Mouse (Mus musculus) C2C12 (cell line): ENCODE data around the gene Klhl26. TPM values are rescaled to one million over a fixed set of nuclear protein-coding genes. Genes with fewer than 3 reads are reported as not detected.
A peak's percentile ranks its signal among the peaks of the same experiment; 100 is the strongest.

Experiments used
- H3K27me3 ChIP-seq: one replicate; pipeline ENCODE4 v1.6.1; 2011; ENCODE audit not compliant: control insufficient read depth, insufficient read depth, insufficient read length
- H3K36me3 ChIP-seq: one replicate; pipeline ENCODE4 v1.6.1; 2011; ENCODE audit not compliant: control insufficient read depth, insufficient read depth
- H3K4me3 ChIP-seq: one replicate; pipeline ENCODE4 v1.5.1; 2011; ENCODE audit warnings: mild to moderate bottlenecking, control low read depth; ENCODE audit not compliant: poor library complexity, insufficient read depth, severe bottlenecking
- H3K79me2 ChIP-seq: one replicate; pipeline ENCODE4 v1.6.1; 2011; ENCODE audit not compliant: control insufficient read depth, insufficient read depth
- H3K79me3 ChIP-seq: one replicate; pipeline ENCODE4 v1.6.1; 2011; ENCODE audit warnings: low read depth, control low read depth
- H3ac ChIP-seq: one replicate; pipeline ENCODE3; 2011; ENCODE audit warnings: low read depth; ENCODE audit not compliant: control insufficient read depth, insufficient read length
- CEBPB ChIP-seq: IDR thresholded peaks from one replicate; pipeline ENCODE4 v1.6.1; 2011; ENCODE audit warnings: low read depth, mild to moderate bottlenecking, control low read depth, moderate library complexity
- CTCF ChIP-seq: IDR thresholded peaks from one replicate; pipeline ENCODE4 v1.5.1; 2011; ENCODE audit not compliant: control insufficient read depth, insufficient read depth, insufficient read length
- FOSL1 ChIP-seq: IDR thresholded peaks from one replicate; pipeline ENCODE4 v1.8.0; 2011; ENCODE audit warnings: mild to moderate bottlenecking, low read length; ENCODE audit not compliant: poor library complexity, insufficient read depth, severe bottlenecking
- MAX ChIP-seq: IDR thresholded peaks from one replicate; pipeline ENCODE4 v1.6.1; 2011; ENCODE audit warnings: mild to moderate bottlenecking, control low read depth
- MYOD1 ChIP-seq: IDR thresholded peaks from one replicate; pipeline ENCODE4 v1.6.1; 2011; ENCODE audit warnings: low read depth; ENCODE audit not compliant: control insufficient read depth, insufficient read length
- MYOG ChIP-seq: IDR thresholded peaks from one replicate; pipeline ENCODE4 v1.6.1; 2011; ENCODE audit not compliant: control insufficient read depth, insufficient read length; ENCODE audit errors: extremely low read depth
- USF1 ChIP-seq: IDR thresholded peaks from one replicate; pipeline ENCODE4 v1.6.1; 2011; ENCODE audit warnings: low read depth, mild to moderate bottlenecking, control low read depth, moderate library complexity
- polyA plus RNA-seq: library from polyadenylated mRNA; unstranded; fragments of >200 nt; fragmentation: generic; extraction: Trizol; gene quantifications from one replicate; pipeline ENCODE4 v1.2.1, GENCODE M21; 2012; ENCODE audit warnings: missing spikeins

Gene Klhl26
- polyA plus RNA-seq, 1 experiment: 34.4 TPM

GRCm38 (mm10) chr8:70495001-70495770 lies 18.4 kb upstream of the Klhl26 start:
- peaks cover 23% of the 10 kb centered on the region for H3K79me3 ChIP-seq
- TF ChIP-seq USF1 (no peak), CTCF (no peak), MYOD1 (no peak), FOSL1 (no peak)
- H3ac ChIP-seq: no peak overlapping the region
- no peaks in the 10 kb centered on the region for H3K27me3 ChIP-seq
- H3K36me3 ChIP-seq: peaks cover 3% of the 10 kb centered on the region
- H3K4me3 ChIP-seq: peak overlapping the region; percentile 51
- H3K79me2 ChIP-seq: peaks cover 53% of the 10 kb centered on the region

GRCm38 (mm10) chr8:70494416-70494945 lies 17.7 kb upstream of the Klhl26 start:
- Histone ChIP-seq H3K4me3 (peak overlapping the region; percentile 51), H3K27me3 (no peaks in the 10 kb centered on the region), H3K36me3 (no peaks in the 10 kb centered on the region), H3ac (peak overlapping the region; percentile 82), H3K79me2 (peaks cover 53% of the 10 kb centered on the region), H3K79me3 (peaks cover 23% of the 10 kb centered on the region)
- no peak for TF ChIP-seq MYOD1
- TF ChIP-seq USF1: no peak
- no peak for TF ChIP-seq CTCF
- TF ChIP-seq MAX: no peak
- no peak for TF ChIP-seq CEBPB
- no peak for TF ChIP-seq FOSL1
- no peak for TF ChIP-seq MYOG

GRCm38 (mm10) chr8:70493692-70494415 lies 17.1 kb upstream of the Klhl26 start:
- TF ChIP-seq MYOG: no peak
- TF ChIP-seq USF1: no peak
- TF ChIP-seq FOSL1: no peak
- TF ChIP-seq CEBPB: no peak
- TF ChIP-seq MAX: no peak
- no peak for TF ChIP-seq MYOD1
- TF ChIP-seq CTCF: no peak
- H3K36me3 ChIP-seq: no peaks in the 10 kb centered on the region
- H3K27me3 ChIP-seq: no peaks in the 10 kb centered on the region
- peak overlapping the region; percentile 51 for H3K4me3 ChIP-seq
- peaks cover 23% of the 10 kb centered on the region for H3K79me3 ChIP-seq
- H3K79me2 ChIP-seq: peaks cover 52% of the 10 kb centered on the region
- peak overlapping the region; percentile 82 for H3ac ChIP-seq

- H3K36me3 ChIP-seq: no peaks in the 10 kb centered on the region
- peak within 1 kb of the TSS; percentile 82 for H3ac ChIP-seq
- peak within 1 kb of the TSS; percentile 51 for H3K4me3 ChIP-seq
- H3K79me3 ChIP-seq: peaks cover 21% of the 10 kb centered on the region
- no peak for TF ChIP-seq USF1
- TF ChIP-seq MYOG: no peak
- no peak for TF ChIP-seq MAX
- no peak for TF ChIP-seq FOSL1
- TF ChIP-seq CEBPB: no peak
- no peaks in the 10 kb centered on the region for H3K27me3 ChIP-seq
- peaks cover 43% of the 10 kb centered on the region for H3K79me2 ChIP-seq
These were observed 16.2 kb upstream of the Klhl26 start, which contains the start of gene Crlf1 for GRCm38 (mm10) chr8:70492664-70493640. Gene Crlf1 (plus strand): TSS chr8:70493158.

- TF ChIP-seq MAX: no peak
- Histone ChIP-seq H3K79me2 (peaks cover 27% of the 10 kb centered on the region), H3K4me3 (no peak overlapping the region), H3ac (no peak overlapping the region), H3K27me3 (no peaks in the 10 kb centered on the region), H3K36me3 (no peaks in the 10 kb centered on the region), H3K79me3 (peaks cover 10% of the 10 kb centered on the region)
These were observed 14.2 kb upstream of the Klhl26 start for GRCm38 (mm10) chr8:70490880-70491495.
